Mouse (Mus musculus): Measurements from ENCODE around the gene Arhgap22.

The Arhgap22 gene

GRCm38 (mm10) chr14:33207011-33207410, 6.8 kb upstream of the Arhgap22 start:
- POLR2A ChIA-PET: interaction anchor here in 2 of 4 experiments (0.6 to 1.1 kb wide), 2 partner anchors 129 to 163 kb away, joined by 3 to 5 read pairs; no protein-coding TSS in a partner anchor
- CTCF ChIA-PET: interaction anchor here (0.5 to 2.8 kb wide), 33 partner anchors 11 to 1453 kb away, joined by 3 to 26 read pairs (median 3); no protein-coding TSS in a partner anchor

DNA sequence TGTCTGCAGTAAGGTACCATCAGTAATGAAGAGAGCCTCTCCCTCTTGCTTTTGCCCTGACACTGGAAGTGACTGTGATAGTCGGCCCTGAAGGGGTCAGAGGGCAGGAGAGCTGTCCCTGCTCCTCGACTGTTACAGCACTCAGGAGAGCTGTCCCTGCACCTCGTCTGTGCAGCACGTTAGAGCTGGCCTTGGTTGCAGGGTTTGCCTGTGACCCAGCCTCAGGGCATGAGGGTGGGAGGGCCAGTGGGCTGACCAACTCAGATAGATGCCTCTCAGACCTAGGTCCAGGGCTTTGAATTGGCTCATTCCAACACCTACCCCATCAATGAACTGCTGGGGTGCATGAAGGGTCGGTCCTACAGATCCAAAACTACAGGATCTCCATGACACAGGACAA, 5.5 kb upstream of the Arhgap22 start:
- ChIA-PET POLR2A (no interaction called here), CTCF (interaction anchor here in 1 of 4 experiments (0.5 to 2.8 kb wide), 4 partner anchors 50 to 696 kb away, joined by 3 to 26 read pairs (median 4); no protein-coding TSS in a partner anchor)

DNA sequence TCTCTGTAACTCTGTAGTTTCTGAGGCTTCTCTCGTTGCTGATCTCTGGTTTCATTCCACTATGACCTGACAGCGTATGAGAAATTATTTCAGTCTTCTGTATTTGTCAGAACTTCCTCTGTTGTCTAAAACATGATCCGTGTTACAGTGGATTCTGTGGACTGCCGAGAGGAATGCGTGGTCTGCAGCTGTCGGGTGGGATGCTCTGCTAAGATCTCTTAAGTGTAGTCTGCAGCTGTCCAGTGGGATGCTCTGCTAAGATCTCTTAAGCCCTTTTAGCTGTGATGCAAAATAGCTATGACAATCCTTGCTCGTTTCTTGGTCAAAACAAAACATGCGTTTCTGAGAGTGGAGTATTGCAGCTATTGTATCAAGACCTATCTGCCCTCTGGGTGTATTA, 3.0 kb upstream of the Arhgap22 start:
- CTCF ChIA-PET: no interaction called here
- POLR2A ChIA-PET: interaction anchor here in 1 of 4 experiments (1.3 kb wide), 1 partner anchor 99 kb away, joined by 3 read pairs; no protein-coding TSS in a partner anchor

GRCm38 (mm10) chr14:33212271-33212957, 1.4 kb upstream of the Arhgap22 start:
- POLR2A ChIA-PET: interaction anchor here in 1 of 4 experiments (0.6 to 1.3 kb wide), 3 partner anchors 98 to 853 kb away, joined by 3 to 5 read pairs (median 3); no protein-coding TSS in a partner anchor
- CTCF ChIA-PET: interaction anchor here in 3 of 4 experiments (0.7 to 3.5 kb wide), 7 partner anchors 35 to 423 kb away, joined by 3 to 68 read pairs (median 4); no protein-coding TSS in a partner anchor

DNA sequence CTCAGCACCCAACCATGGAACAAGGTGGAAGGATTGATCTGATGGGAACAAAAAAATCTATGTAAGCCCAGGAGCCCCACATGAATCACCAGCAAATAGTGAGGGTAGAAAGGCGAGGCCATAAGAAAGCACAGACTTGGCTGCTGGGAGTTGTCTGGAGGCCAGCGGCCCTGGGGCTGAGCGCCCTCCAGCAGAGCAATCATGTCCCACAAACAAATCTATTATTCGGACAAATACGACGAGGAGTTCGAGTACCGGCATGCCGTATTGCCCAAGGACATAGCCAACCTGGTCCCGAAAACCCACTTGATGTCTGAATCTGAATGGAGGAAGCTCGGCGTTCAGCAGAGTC, 892 bp upstream of the Arhgap22 start:
- POLR2A ChIA-PET: interaction anchor here in 2 of 4 experiments (0.8 to 1.4 kb wide), 2 partner anchors 34 to 127 kb away, joined by 3 read pairs; no protein-coding TSS in a partner anchor
- CTCF ChIA-PET: interaction anchor here (0.8 to 3.5 kb wide), 15 partner anchors 24 to 157 kb away, joined by 3 to 68 read pairs (median 6); no protein-coding TSS in a partner anchor

- ChIA-PET CTCF (interaction anchor here (0.6 to 3.5 kb wide), 29 partner anchors 12 to 683 kb away, joined by 3 to 68 read pairs (median 6); no protein-coding TSS in a partner anchor), POLR2A (interaction anchor here in 3 of 4 experiments (0.8 to 2.6 kb wide), 12 partner anchors 11 to 156 kb away, joined by 3 to 13 read pairs (median 4); no protein-coding TSS in a partner anchor)
Observed at GRCm38 (mm10) chr14:33214767-33215128, 922 bp downstream of the Arhgap22 start.

- ChIA-PET POLR2A (interaction anchor here in 2 of 4 experiments (0.8 to 2.6 kb wide), 9 partner anchors 14 to 155 kb away, joined by 3 to 13 read pairs (median 7); no protein-coding TSS in a partner anchor), CTCF (interaction anchor here (0.6 to 3.5 kb wide), 16 partner anchors 15 to 628 kb away, joined by 3 to 68 read pairs (median 6); no protein-coding TSS in a partner anchor)
Observed at GRCm38 (mm10) chr14:33215163-33215562, 1.3 kb downstream of the Arhgap22 start.

GRCm38 (mm10) chr14:33216343-33217208, 2.8 kb downstream of the Arhgap22 start:
- ChIA-PET POLR2A (interaction anchor here in 3 of 4 experiments (0.6 to 2.7 kb wide), 4 partner anchors 12 to 560 kb away, joined by 3 to 10 read pairs (median 4); no protein-coding TSS in a partner anchor), CTCF (interaction anchor here in 2 of 4 experiments (0.6 to 3.1 kb wide), 8 partner anchors 31 to 184 kb away, joined by 3 to 32 read pairs (median 3); no protein-coding TSS in a partner anchor)

DNA sequence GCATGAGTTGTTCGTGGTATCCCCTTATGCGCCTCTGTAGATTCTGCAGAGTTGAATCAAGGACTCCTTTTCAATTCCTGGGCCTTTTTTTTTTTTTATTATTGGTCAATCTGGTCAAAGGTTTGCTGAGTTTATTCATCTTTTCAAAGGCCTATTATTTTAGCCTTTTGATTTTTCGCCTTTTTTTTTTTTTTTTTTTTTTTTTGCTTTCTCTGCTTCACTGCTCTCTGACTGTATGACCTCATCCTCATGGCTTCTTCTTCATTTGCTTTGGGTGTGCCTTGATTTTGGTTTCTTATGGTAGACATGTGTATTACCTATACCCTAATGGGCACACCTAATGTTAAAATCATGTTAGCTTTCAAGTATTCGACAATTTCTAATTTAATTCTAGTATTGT, 11.4 kb downstream of the Arhgap22 start:
- ChIA-PET CTCF (interaction anchor here in 1 of 4 experiments (0.6 kb wide), 1 partner anchor 174 kb away, joined by 3 read pairs; no protein-coding TSS in a partner anchor), POLR2A (no interaction called here)

DNA sequence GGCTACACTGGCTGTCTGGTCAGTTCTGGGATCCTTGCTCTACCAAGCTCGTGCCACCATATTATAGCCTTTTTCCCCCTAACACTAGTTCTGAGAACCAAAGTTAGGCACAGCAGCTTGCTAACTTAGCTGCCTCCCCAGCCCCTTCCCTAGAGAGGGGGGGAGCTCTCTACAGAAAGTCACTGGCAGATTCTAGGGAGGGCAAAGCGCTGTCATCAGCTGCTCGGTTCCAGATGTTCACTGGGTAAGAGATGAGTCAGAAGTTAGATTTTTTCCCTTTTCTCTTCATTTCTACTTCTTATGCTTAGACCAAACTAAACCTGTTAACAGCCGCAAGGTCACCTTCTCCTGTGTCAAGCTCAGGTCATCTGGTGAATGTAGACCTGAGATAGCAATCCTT, 16.8 kb downstream of the Arhgap22 start:
- ChIA-PET CTCF (interaction anchor here in 3 of 4 experiments (0.6 to 4.2 kb wide), 6 partner anchors 15 to 171 kb away, joined by 3 to 13 read pairs (median 4); partner anchors contain the start of gene Arhgap22 (in 2 of the 3)), POLR2A (interaction anchor here in 3 of 4 experiments (0.6 to 3.4 kb wide), 4 partner anchors 14 to 1028 kb away, joined by 3 to 13 read pairs (median 7); partner anchors contain the start of gene Arhgap22 (in 1 of the 3))

DNA sequence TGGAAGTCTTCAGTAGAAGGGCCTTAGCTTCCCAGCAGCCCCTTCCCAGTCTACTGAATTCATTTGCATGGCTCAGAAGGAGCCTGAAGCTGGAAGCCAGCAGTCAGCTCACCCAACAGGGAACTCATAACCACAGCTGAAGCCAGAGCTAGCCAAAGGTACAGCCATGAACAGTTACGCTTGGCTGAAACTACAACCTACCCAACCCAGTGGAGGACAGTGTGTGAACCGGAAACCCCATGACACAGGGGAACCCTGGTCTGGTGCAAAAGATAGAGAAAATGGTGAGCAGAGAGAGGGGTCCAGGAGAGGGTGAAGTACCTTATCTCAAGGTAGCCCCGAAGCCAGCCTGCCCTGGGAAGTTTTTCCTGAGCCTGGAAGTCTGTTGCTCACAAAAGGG, 17.5 kb downstream of the Arhgap22 start:
- ChIA-PET POLR2A (interaction anchor here in 1 of 4 experiments (0.6 kb wide), 1 partner anchor 1027 kb away, joined by 4 read pairs; no protein-coding TSS in a partner anchor), CTCF (interaction anchor here in 3 of 4 experiments (0.6 to 4.2 kb wide), 7 partner anchors 15 to 171 kb away, joined by 3 to 13 read pairs (median 3); partner anchors contain the start of gene Arhgap22 (in 1 of the 3))

GRCm38 (mm10) chr14:33232048-33232447, 18.2 kb downstream of the Arhgap22 start:
- POLR2A ChIA-PET: interaction anchor here in 3 of 4 experiments (0.6 to 0.7 kb wide), 4 partner anchors 27 to 759 kb away, joined by 3 to 10 read pairs (median 4); no protein-coding TSS in a partner anchor
- CTCF ChIA-PET: interaction anchor here in 3 of 4 experiments (0.6 to 4.2 kb wide), 5 partner anchors 18 to 1039 kb away, joined by 3 to 13 read pairs (median 3); partner anchors contain the start of gene Arhgap22 (in 1 of the 3)

- ChIA-PET CTCF (interaction anchor here in 1 of 4 experiments (1.1 kb wide), 1 partner anchor 133 kb away, joined by 3 read pairs; no protein-coding TSS in a partner anchor), POLR2A (interaction anchor here in 1 of 4 experiments (0.6 kb wide), 1 partner anchor 945 kb away, joined by 4 read pairs; no protein-coding TSS in a partner anchor)
Observed at GRCm38 (mm10) chr14:33235661-33236060, 21.8 kb downstream of the Arhgap22 start.

- POLR2A ChIA-PET: interaction anchor here in 1 of 4 experiments (1.3 kb wide), 1 partner anchor 27 kb away, joined by 3 read pairs; the partner anchor contains the start of gene Arhgap22
- CTCF ChIA-PET: interaction anchor here in 1 of 4 experiments (2.5 kb wide), 1 partner anchor 26 kb away, joined by 7 read pairs; the partner anchor contains the start of gene Arhgap22
Observed at GRCm38 (mm10) chr14:33240400-33240799, 26.6 kb downstream of the Arhgap22 start.

GRCm38 (mm10) chr14:33243261-33243660, 29.4 kb downstream of the Arhgap22 start:
- ChIA-PET POLR2A (interaction anchor here in 2 of 4 experiments (0.5 to 0.9 kb wide), 2 partner anchors 28 to 484 kb away, joined by 3 read pairs; no protein-coding TSS in a partner anchor), CTCF (no interaction called here)

DNA sequence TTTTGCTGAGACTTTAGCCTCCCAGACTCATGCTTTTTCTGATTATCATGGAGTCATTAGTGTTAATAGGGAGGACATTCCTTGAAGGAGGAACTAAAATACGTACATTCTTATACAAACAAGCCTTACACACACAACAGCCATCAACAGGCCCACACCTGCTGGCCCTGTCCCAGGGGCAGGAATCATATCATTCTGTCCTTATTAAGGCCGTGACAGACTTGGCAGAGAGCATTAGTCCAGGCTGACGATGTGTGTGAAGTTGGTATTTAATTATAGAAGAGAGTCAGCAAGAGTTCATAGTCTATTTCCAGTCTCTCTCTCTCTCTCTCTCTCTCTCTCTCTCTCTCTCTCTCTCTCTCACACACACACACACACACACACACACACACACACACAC, 30.7 kb downstream of the Arhgap22 start:
- CTCF ChIA-PET: interaction anchor here in 2 of 4 experiments (0.6 to 0.9 kb wide), 2 partner anchors 30 to 73 kb away, joined by 3 read pairs; partner anchors contain the start of gene Arhgap22 (in 1 of the 2)
- POLR2A ChIA-PET: no interaction called here

DNA sequence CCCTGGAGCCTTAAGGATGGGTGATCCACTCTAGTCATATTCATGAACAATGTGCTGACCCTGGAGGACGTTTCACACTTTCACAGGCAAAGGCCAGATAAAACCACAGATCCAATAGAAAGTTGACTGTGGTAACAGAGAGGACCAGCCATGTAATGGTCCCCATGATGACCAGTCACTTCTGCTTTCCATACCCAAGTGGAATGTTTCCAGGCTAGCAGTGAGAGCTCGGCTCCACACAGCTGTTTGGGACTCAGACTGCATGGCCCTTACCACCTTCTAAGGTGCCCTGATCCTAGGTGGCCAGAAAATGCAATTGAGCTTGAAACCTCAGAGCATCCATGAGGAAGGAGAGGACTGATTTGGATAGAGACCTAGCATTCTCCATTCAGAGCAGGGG, 31.1 kb downstream of the Arhgap22 start:
- ChIA-PET CTCF (no interaction called here), POLR2A (no interaction called here)
